Mouse (Mus musculus): ENCODE data around the gene Zfp106. TPM values are rescaled to one million over a fixed set of nuclear protein-coding genes. Genes with fewer than 3 reads are reported as not detected.
A peak's percentile ranks its signal among the peaks of the same experiment; 100 is the strongest.

Gene Zfp106
- 40.0 and 48.5 TPM in 2 replicates for polyA plus RNA-seq (2015; fragmentation: Nextera tagmentation; extraction: Ambion mirVana)

DNA sequence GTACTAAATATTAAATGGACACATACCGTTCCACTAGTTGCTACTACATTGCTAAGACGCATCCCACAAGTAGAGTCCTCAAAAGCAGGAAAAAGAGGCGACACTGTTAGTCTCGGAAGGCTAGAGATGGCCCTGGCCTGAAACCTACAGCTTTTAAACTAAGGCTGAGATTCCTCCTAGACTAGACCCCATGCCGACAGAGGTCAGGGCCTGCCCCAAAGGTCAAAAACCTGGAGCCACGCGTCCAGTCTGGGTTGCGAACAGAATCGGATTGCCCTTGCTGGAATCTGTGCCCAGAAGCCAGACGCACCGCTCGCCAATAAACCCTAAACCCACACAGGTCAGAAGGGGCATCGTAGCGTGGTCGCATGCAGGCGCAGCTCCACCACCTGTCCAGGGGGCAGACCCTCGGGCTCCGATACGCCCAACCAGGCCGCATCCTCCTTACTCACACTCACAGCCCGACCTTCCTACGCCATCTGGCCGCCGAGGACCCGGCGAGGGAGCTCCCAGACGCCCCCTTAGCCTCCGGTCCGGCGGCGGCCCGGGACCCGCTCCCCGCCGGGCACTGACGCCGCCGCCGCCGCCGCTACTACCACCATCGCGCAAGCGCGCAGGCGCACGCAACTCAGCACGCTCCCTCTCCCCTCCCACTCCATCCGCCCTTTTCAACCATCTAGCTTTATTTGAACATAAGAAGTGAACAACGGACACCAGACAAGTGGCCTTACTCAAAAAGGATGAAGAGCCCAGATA lies at the start of gene Zfp106:
TSS of gene Zfp106 (minus strand) at position 609 of the 756 bp plus-strand sequence.
- Histone ChIP-seq H3K27ac (ENCODE audit: low read length) (peak within 1 kb of the TSS; percentile 53), H3K4me1 (replicated peaks; ENCODE audit: control insufficient read depth, insufficient read depth, low read length) (peaks cover 18% of the 10 kb centered on the region), H3K4me2 (ENCODE audit: low read length) (peak within 1 kb of the TSS; percentile 86), H3K9me3 (ENCODE audit: control insufficient read depth, low read length) (no peaks in the 10 kb centered on the region), H3K36me3 (ENCODE audit: control insufficient read depth, insufficient read depth) (no peaks in the 10 kb centered on the region), H3K4me3 (replicated peaks; ENCODE audit: low read length) (peak within 1 kb of the TSS; percentile 95), H3K27me3 (replicated peaks; ENCODE audit: control insufficient read depth, insufficient read depth, low read length) (no peaks in the 10 kb centered on the region), H3K9ac (replicated peaks; ENCODE audit: low read depth, low read length) (peak within 1 kb of the TSS; percentile 95)
- WGBS: under 1% methylated on average over 50 of the region's 50 CpGs
- ATAC-seq: peak; percentile 91

DNA sequence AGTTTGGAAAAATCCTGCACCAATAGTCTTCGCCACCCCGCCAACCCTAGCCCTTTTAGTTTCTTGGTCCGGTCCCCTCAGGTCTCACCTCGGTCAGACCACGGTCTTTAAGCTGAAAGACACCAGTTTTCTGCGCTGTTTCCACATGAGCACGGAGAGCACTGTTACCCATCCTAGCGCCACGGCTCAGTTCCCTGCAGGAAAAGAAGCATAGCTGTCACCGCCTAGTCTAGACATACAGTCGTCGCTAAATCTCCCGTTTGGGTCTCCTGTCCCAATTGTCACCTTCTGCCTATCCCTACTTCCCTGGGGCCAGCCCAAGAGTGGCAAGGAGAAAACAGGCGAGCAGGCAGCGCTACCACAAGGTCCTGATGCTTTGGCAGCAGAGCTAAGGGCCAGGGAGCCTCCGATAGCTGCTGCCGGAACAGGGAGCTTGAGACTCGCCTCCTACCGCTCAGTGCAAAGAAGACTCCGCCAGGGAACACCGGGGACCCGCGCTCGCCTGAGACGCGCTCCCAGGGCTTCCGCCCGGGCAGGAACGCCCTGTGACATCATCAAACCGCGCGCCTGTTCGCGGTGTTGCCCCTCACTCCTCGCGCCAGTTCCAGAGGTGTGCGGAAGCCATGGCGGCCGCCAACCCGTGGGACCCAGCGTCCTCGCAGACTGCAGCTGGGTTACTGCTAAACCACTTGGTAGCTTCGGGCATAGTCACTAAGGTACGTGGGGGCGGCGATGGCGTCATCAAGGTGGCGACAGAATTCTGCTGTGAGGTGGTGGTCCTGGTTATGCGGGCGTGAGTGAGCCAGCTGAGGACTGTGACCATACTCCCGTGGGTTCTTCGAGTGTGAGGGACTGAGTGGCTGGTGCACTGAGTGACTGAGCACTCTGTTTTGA lies 45.4 kb upstream of the Zfp106 start, which contains the start of the genes Haus2 and Lrrc57:
TSS of gene Haus2 (plus strand) at position 554 of the 894 bp plus-strand sequence.
TSS of gene Lrrc57 (minus strand) at position 691 of the 894 bp plus-strand sequence.
- under 1% methylated on average over 52 of the region's 52 CpGs for WGBS
- peak within 1 kb of the TSS; percentile 90 for H3K9ac ChIP-seq (replicated peaks; ENCODE audit: low read depth, low read length)
- ATAC-seq: peak; percentile 97

DNA sequence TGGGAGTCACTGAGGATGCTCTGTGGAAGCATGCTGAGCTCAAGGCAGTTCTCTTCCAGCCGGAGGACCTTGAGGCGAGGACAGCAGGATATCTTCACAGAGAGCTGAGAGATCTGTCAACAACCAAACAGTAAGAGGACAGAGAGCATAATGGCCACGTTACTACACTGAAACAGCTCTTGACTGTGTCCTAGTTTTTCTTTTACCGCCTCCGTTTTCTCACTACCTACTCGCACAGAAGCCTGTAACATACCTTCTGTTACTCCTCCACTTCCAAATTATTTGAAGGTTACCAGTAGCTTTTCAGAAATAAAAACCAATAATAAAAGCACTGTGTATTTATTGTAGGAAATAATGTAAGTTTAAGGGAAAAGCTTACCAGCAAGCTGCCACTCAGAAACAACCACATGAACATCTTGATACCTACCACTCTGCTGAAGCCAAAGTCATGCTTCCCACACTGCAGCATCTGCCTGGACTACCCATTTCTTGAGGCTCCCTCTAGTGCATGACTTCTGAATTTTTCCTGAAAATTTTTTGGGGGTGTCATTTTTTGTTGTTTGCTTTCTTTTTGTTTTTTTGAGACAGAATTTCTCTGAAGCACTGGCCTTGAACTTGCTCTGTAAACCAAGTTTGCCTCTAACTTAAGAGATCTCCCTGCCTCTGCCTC lies 42.5 kb upstream of the Zfp106 start:
- ATAC-seq: no peak
- WGBS: 86% methylated on average over 6 of the region's 6 CpGs
- H3K4me3 ChIP-seq (replicated peaks; ENCODE audit: low read length): no peak overlapping the region

More for the DNA sequence above, 45.4 kb upstream of the Zfp106 start, which contains the start of the genes Haus2 and Lrrc57:
- Histone ChIP-seq H3K27me3 (replicated peaks; ENCODE audit: control insufficient read depth, insufficient read depth, low read length) (no peaks in the 10 kb centered on the region), H3K4me2 (ENCODE audit: low read length) (peak within 1 kb of the TSS; percentile 92), H3K4me3 (replicated peaks; ENCODE audit: low read length) (peak within 1 kb of the TSS; percentile 100), H3K4me1 (replicated peaks; ENCODE audit: control insufficient read depth, insufficient read depth, low read length) (peaks cover 18% of the 10 kb centered on the region), H3K36me3 (ENCODE audit: control insufficient read depth, insufficient read depth) (peaks cover 10% of the 10 kb centered on the region; the same call in 1 of the 2 replicates), H3K9me3 (ENCODE audit: control insufficient read depth, low read length) (no peaks in the 10 kb centered on the region), H3K27ac (ENCODE audit: low read length) (peak within 1 kb of the TSS; percentile 96)

DNA sequence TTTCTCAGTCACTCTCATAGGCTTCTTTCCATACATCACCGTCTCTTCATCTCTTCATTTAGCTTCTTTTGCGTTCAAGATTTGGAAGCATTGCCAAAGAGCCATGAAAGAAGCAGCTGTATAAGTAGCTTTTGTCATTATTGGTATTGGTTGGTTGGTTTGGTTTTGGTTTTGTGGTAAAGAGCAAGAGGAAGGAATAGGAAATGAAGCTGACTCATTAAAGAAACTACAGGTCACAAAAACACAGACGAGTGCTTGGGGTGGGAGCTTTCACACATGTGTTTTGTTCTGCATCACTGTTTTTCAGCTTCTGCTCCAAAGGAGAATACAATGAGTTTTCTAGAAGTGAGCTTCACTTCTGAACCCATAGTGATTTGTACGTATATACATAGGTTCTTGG lies 35.9 kb upstream of the Zfp106 start:
- no peak overlapping the region for H3K27ac ChIP-seq (ENCODE audit: low read length)
- WGBS: 85% methylated on average over 4 of the region's 4 CpGs

More for the DNA sequence above, 42.5 kb upstream of the Zfp106 start:
- Histone ChIP-seq H3K36me3 (ENCODE audit: control insufficient read depth, insufficient read depth) (peaks cover 10% of the 10 kb centered on the region; the same call in 1 of the 2 replicates), H3K27ac (ENCODE audit: low read length) (no peak overlapping the region), H3K9ac (replicated peaks; ENCODE audit: low read depth, low read length) (no peak overlapping the region), H3K27me3 (replicated peaks; ENCODE audit: control insufficient read depth, insufficient read depth, low read length) (no peaks in the 10 kb centered on the region), H3K4me2 (ENCODE audit: low read length) (no peak overlapping the region), H3K4me1 (replicated peaks; ENCODE audit: control insufficient read depth, insufficient read depth, low read length) (peaks cover 18% of the 10 kb centered on the region), H3K9me3 (ENCODE audit: control insufficient read depth, low read length) (no peaks in the 10 kb centered on the region)

DNA sequence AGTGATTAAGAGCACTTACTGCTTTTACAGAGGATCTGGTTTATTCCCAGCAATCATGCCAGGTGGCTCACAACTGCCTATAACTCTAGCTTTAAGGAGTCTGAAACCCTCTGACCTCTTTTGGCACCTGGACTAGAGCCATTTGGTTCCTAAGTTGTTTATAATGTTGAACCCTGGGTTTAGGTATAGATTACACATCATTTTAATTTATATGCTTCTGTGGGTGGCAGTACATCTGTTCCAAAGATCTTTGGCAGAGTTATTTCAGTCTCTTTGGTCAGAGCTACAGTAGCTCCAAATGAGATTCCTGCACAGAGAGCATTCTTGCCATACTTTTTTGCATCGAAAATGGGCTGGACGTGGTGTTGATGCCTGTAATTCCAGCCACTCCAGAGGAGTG lies 34.1 kb upstream of the Zfp106 start:
- Histone ChIP-seq H3K4me2 (ENCODE audit: low read length) (no peak overlapping the region), H3K9ac (replicated peaks; ENCODE audit: low read depth, low read length) (no peak overlapping the region), H3K27me3 (replicated peaks; ENCODE audit: control insufficient read depth, insufficient read depth, low read length) (no peaks in the 10 kb centered on the region), H3K9me3 (ENCODE audit: control insufficient read depth, low read length) (no peaks in the 10 kb centered on the region), H3K4me1 (replicated peaks; ENCODE audit: control insufficient read depth, insufficient read depth, low read length) (no peaks in the 10 kb centered on the region), H3K4me3 (replicated peaks; ENCODE audit: low read length) (no peak overlapping the region), H3K27ac (ENCODE audit: low read length) (no peak overlapping the region), H3K36me3 (ENCODE audit: control insufficient read depth, insufficient read depth) (peaks cover 23% of the 10 kb centered on the region)
- WGBS: 97% methylated on average over 2 of the region's 2 CpGs
- no peak for ATAC-seq

More for the DNA sequence above, 35.9 kb upstream of the Zfp106 start:
- H3K4me3 ChIP-seq (replicated peaks; ENCODE audit: low read length): no peak overlapping the region
- H3K4me2 ChIP-seq (ENCODE audit: low read length): no peak overlapping the region
- H3K27me3 ChIP-seq (replicated peaks; ENCODE audit: control insufficient read depth, insufficient read depth, low read length): no peaks in the 10 kb centered on the region
- no peaks in the 10 kb centered on the region for H3K4me1 ChIP-seq (replicated peaks; ENCODE audit: control insufficient read depth, insufficient read depth, low read length)
- H3K9me3 ChIP-seq (ENCODE audit: control insufficient read depth, low read length): no peaks in the 10 kb centered on the region
- peaks cover 23% of the 10 kb centered on the region for H3K36me3 ChIP-seq (ENCODE audit: control insufficient read depth, insufficient read depth)
- H3K9ac ChIP-seq (replicated peaks; ENCODE audit: low read depth, low read length): no peak overlapping the region
- no peak for ATAC-seq

DNA sequence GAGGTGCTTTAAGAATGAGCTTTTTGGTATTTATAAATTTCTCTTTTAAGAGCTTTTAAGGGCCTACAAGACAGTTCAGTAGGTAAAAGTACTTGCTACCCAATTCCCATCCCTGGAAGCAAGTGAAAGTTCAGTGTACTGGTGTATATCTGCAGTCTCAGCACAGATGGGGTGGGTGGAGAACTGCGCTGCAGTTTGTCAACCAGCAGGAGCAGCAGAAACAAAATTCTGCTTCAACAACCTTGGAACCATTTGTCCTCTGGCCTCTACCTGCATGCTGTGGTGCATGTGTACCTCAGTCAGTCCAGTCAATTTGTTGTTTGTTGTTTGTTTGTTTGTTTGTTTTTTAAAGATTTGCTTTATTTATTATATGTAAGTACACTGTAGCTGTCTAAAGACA lies 28.6 kb upstream of the Zfp106 start:
- ATAC-seq: no peak
- Histone ChIP-seq H3K9ac (replicated peaks; ENCODE audit: low read depth, low read length) (no peak overlapping the region), H3K4me2 (ENCODE audit: low read length) (no peak overlapping the region), H3K36me3 (ENCODE audit: control insufficient read depth, insufficient read depth) (peaks cover 10% of the 10 kb centered on the region), H3K27ac (ENCODE audit: low read length) (no peak overlapping the region), H3K4me1 (replicated peaks; ENCODE audit: control insufficient read depth, insufficient read depth, low read length) (no peaks in the 10 kb centered on the region), H3K4me3 (replicated peaks; ENCODE audit: low read length) (no peak overlapping the region), H3K9me3 (ENCODE audit: control insufficient read depth, low read length) (no peaks in the 10 kb centered on the region), H3K27me3 (replicated peaks; ENCODE audit: control insufficient read depth, insufficient read depth, low read length) (no peaks in the 10 kb centered on the region)
- 84% methylated on average over 1 of the region's 1 CpGs for WGBS

DNA sequence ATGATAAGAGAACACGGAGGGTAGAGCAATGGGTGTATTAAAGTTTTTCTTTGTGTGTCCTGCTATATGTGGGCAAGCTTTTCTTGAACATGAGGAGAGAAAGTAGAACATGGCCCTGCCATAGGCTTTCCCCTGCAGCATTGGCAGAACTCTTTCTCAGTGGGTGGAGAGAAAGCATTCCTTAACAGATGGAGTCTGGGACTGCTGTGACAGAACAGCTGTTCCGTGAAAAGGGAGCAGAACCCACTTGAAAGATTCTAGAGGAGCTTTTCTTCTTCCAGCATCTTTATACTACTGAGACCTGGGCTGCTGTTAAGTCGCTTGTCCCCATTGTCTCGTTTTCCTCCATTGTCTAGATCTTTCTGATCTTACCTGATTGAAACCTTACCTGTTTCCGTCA lies 26.1 kb upstream of the Zfp106 start:
- ATAC-seq: no peak
- Histone ChIP-seq H3K36me3 (ENCODE audit: control insufficient read depth, insufficient read depth) (peaks cover 2% of the 10 kb centered on the region; the same call in 1 of the 2 replicates), H3K9me3 (ENCODE audit: control insufficient read depth, low read length) (no peaks in the 10 kb centered on the region), H3K27me3 (replicated peaks; ENCODE audit: control insufficient read depth, insufficient read depth, low read length) (no peaks in the 10 kb centered on the region), H3K9ac (replicated peaks; ENCODE audit: low read depth, low read length) (no peak overlapping the region), H3K4me1 (replicated peaks; ENCODE audit: control insufficient read depth, insufficient read depth, low read length) (no peaks in the 10 kb centered on the region), H3K4me2 (ENCODE audit: low read length) (no peak overlapping the region), H3K27ac (ENCODE audit: low read length) (no peak overlapping the region), H3K4me3 (replicated peaks; ENCODE audit: low read length) (no peak overlapping the region)
- WGBS: 82% methylated on average over 5 of the region's 5 CpGs

DNA sequence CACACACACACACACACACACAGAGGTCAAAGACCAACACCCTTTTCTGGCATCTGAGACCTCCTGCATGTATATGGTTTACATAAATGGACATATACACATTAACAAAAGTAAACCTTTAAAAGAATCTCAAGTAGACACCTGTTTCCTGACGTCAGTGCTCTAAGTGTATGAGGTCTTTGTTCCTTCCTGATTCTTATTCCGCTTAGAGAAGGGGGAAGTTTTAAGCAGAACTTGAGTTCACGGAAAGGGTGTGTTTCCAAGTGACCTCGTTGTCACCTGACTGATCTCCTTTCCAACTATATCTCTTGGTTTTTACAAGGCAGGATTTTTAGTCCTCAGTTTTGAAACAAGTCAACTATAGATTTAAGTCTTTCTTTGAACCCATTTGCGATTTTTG lies 14.6 kb upstream of the Zfp106 start:
- Histone ChIP-seq H3K4me1 (replicated peaks; ENCODE audit: control insufficient read depth, insufficient read depth, low read length) (no peaks in the 10 kb centered on the region), H3K27me3 (replicated peaks; ENCODE audit: control insufficient read depth, insufficient read depth, low read length) (no peaks in the 10 kb centered on the region), H3K4me3 (replicated peaks; ENCODE audit: low read length) (no peak overlapping the region), H3K9me3 (ENCODE audit: control insufficient read depth, low read length) (no peaks in the 10 kb centered on the region), H3K9ac (replicated peaks; ENCODE audit: low read depth, low read length) (no peak overlapping the region), H3K4me2 (ENCODE audit: low read length) (no peak overlapping the region), H3K36me3 (ENCODE audit: control insufficient read depth, insufficient read depth) (no peaks in the 10 kb centered on the region), H3K27ac (ENCODE audit: low read length) (no peak overlapping the region)
- WGBS: 84% methylated on average over 5 of the region's 5 CpGs
- no peak for ATAC-seq

All from forebrain, embryonic 16.5 days (tissue).